Mouse (Mus musculus) midbrain, postnatal 0 days (tissue): ENCODE data around the gene Fam170b. TPM values are rescaled to one million over a fixed set of nuclear protein-coding genes. Genes with fewer than 3 reads are reported as not detected.
A peak's percentile ranks its signal among the peaks of the same experiment; 100 is the strongest.

Experiments
- ATAC-seq: fragments of 200-750 bp; cut with Nextera tagmentation; 2 replicates; pipeline ENCODE4 v1.8.0; 2017; ENCODE audit warnings: moderate number of reproducible peaks, mild to moderate bottlenecking, moderate TSS enrichment, moderate library complexity; ENCODE audit not compliant: low FRiP score
- DNase-seq: peaks from one replicate; pipeline ENCODE4 v3.0.0-alpha.2; 2015; ENCODE audit warnings: low spot score
- H3K27ac ChIP-seq: fragments of 300-500 bp; sonication (generic); 2 replicates; pipeline ENCODE4 v1.5.1; 2014; ENCODE audit warnings: low read depth, mild to moderate bottlenecking, low read length, mixed read lengths
- H3K27me3 ChIP-seq: fragments of 300-500 bp; sonication (generic); 2 replicates; pipeline ENCODE4 v1.6.1; 2014; ENCODE audit warnings: low read length, control low read depth, mixed read lengths; ENCODE audit not compliant: insufficient read depth
- H3K36me3 ChIP-seq: fragments of 300-500 bp; sonication (generic); 2 replicates; pipeline ENCODE4 v1.6.1; 2014; ENCODE audit warnings: low read length, control low read depth, mixed read lengths; ENCODE audit not compliant: insufficient read depth
- H3K4me1 ChIP-seq: fragments of 300-500 bp; sonication (generic); 2 replicates; pipeline ENCODE4 v1.6.1; 2014; ENCODE audit warnings: mild to moderate bottlenecking, control low read depth, antibody characterized with exemption, low read length, mixed read lengths; ENCODE audit not compliant: insufficient read depth
- H3K4me2 ChIP-seq: fragments of 300-500 bp; sonication (generic); 2 replicates; pipeline ENCODE4 v1.6.1; 2014; ENCODE audit warnings: low read depth, mild to moderate bottlenecking, low read length, mixed read lengths; ENCODE audit not compliant: poor library complexity, severe bottlenecking
- H3K4me3 ChIP-seq: fragments of 300-500 bp; sonication (generic); 2 replicates; pipeline ENCODE4 v1.5.1; 2014; ENCODE audit warnings: low read depth, mild to moderate bottlenecking, low read length, moderate library complexity
- H3K9ac ChIP-seq: fragments of 300-500 bp; sonication (generic); replicated peaks from 2 replicates; pipeline ENCODE4 v1.6.1; 2014; ENCODE audit warnings: mild to moderate bottlenecking, low read length, moderate library complexity, mixed read lengths; ENCODE audit not compliant: poor library complexity, severe bottlenecking
- H3K9me3 ChIP-seq: fragments of 300-500 bp; sonication (generic); 2 replicates; pipeline ENCODE4 v1.6.1; 2016; ENCODE audit warnings: low read length, control low read depth
- CTCF ChIP-seq: IDR thresholded peaks from 2 replicates; pipeline ENCODE4 v1.5.1; 2016; ENCODE audit warnings: antibody characterized with exemption, mild to moderate bottlenecking
- WGBS: fragments of 180-500 bp; shearing (Covaris S2); extraction: QIAGEN DNeasy Blood & Tissue Kit; methylation state at CpG from one replicate; pipeline ENCODE4 v1.1.7; 2014; 5-methylcytosine and 5-hydroxymethylcytosine counted together
- polyA plus RNA-seq: library from polyadenylated mRNA; unstranded; fragments of >200 nt; fragmentation: Nextera tagmentation; extraction: Ambion mirVana; gene quantifications from 2 replicates; pipeline ENCODE4 v1.2.1, GENCODE M21; 2015
- total RNA-seq: library from RNA; depleted of rRNA; stranded (reverse); fragments of >200 nt; gene quantifications from 2 replicates; pipeline ENCODE4 v1.2.3, GENCODE M21; 2014; rRNA removed

The Fam170b gene
- total RNA-seq (not detected in 2 replicates), polyA plus RNA-seq (not detected in 2 replicates)

DNA sequence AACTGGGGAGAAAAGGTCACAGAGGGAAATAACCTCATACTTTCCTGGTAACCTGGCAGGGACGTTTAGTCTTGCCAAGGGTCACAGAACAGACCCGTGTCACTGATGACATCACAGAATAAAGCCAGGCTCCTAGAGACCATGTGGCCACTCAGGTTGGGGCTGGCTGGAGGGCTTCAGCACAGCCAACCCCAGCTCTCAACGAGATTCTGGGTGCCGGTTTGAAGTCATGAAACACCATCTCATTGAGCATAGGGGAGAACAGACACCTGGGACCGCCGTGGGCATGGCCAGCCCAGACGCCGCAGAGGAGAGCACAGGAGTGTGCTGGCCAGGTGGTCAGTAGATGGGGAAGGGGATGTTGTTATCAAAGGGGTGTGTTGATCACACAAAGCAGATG lies at the start of gene Fam170b:
Gene Fam170b, plus strand, starts transcription at position 116 of the 400 bp plus-strand sequence.
- 80% methylated on average over 8 of the region's 8 CpGs for WGBS

DNA sequence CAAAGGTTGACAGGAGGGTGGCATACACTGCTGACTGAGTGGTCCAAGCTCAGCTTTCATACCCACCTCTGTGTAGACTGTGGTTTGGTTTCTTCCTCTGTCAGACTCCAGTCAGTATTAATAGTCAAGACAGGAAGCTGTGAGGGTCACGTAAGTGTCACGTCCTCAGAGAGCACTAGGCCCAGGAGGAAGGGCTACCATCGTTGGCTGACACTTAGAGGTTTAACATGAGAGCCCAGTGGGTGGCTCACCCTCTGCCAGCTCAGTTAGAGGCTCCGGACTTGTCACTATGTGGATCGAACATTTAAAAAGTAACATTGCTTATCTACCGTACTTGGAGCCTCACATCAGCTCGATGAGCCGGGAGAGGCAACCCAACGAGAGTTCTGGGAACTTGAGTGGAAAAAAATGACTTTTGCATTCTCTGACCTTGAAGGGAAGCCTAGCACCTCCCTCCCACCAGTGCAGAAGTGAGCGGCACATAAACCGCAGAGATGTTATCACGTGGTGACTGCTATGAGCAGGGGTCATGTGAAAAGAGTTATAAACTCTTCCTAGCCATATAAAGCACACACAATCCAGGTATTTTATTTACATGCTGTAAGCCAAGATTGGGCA lies 49.5 kb upstream of the Fam170b start:
- TF ChIP-seq CTCF: no peak
- ATAC-seq: no peak
- Histone ChIP-seq H3K4me1 (no peaks in the 10 kb centered on the region), H3K9me3 (no peaks in the 10 kb centered on the region), H3K27me3 (no peaks in the 10 kb centered on the region), H3K36me3 (no peaks in the 10 kb centered on the region), H3K27ac (no peak overlapping the region), H3K4me3 (no peak overlapping the region), H3K4me2 (no peak overlapping the region), H3K9ac (no peak overlapping the region)
- DNase-seq: no peak
- WGBS: 85% methylated on average over 12 of the region's 12 CpGs

More for the DNA sequence above, at the start of gene Fam170b:
- no peaks in the 10 kb centered on the region for H3K36me3 ChIP-seq
- H3K4me1 ChIP-seq: no peaks in the 10 kb centered on the region
- H3K4me2 ChIP-seq: no peak within 1 kb of the TSS
- no peaks in the 10 kb centered on the region for H3K27me3 ChIP-seq
- no peak for DNase-seq
- H3K4me3 ChIP-seq: no peak within 1 kb of the TSS
- ATAC-seq: no peak
- no peak for TF ChIP-seq CTCF
- H3K9ac ChIP-seq: no peak within 1 kb of the TSS
- no peaks in the 10 kb centered on the region for H3K9me3 ChIP-seq
- no peak within 1 kb of the TSS for H3K27ac ChIP-seq

DNA sequence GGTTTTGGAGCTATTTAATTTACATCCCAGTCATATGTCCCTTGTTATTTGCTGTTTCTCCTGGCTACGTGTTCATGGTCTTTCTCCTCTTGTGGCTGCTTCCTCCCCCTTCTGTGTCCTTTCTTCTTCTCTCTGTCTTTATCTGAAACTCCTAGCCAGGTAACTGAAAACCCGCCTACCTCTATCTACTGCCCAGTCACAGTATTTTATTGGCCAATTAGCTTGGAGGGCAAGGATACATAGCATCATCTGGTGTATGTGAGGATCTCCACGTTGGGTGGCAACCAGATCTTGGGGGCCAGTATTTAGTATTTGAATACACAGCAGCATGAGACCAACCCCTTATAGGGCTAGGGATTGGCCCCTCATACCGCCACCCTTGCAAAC lies 49.0 kb upstream of the Fam170b start:
- DNase-seq: no peak
- H3K36me3 ChIP-seq: no peaks in the 10 kb centered on the region
- no peaks in the 10 kb centered on the region for H3K4me1 ChIP-seq
- WGBS: 77% methylated on average over 4 of the region's 4 CpGs
- no peak overlapping the region for H3K27ac ChIP-seq
- no peaks in the 10 kb centered on the region for H3K27me3 ChIP-seq
- H3K4me2 ChIP-seq: no peak overlapping the region
- H3K9me3 ChIP-seq: no peaks in the 10 kb centered on the region
- no peak for ATAC-seq
- H3K9ac ChIP-seq: no peak overlapping the region
- H3K4me3 ChIP-seq: no peak overlapping the region
- no peak for TF ChIP-seq CTCF

DNA sequence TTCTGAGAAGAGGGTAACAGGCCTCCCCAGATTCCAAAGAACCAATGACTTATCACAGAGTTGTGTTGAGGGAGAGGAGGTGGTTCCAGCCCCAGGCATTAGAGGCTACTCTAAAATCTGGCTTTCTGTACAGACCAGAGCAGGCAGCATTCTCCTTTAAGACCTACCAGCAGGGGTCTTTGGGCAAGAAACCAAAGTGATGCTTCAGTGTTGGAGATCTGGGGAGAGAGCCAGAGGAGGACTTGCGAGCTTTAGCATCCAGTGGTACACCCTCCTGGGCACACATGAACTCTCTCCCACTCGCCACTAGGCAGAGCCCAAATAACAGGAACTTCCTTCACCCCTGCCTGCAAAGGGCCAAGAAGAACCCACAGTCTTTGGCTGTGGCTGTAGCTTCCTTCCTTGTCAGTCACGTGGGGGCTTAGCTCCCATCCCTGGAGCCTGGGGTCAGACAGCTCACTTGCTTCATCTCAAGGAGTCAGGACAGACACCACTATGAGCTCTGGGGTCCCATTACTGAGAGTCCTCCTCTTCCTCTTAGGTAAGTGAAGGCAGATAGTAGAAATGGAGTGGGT lies 48.1 kb upstream of the Fam170b start, which contains the start of gene Tmem273:
Gene Tmem273, plus strand, starts transcription at position 408 of the 575 bp plus-strand sequence.
- no peak within 1 kb of the TSS for H3K4me3 ChIP-seq
- peak; percentile 24 for DNase-seq
- H3K4me1 ChIP-seq: no peaks in the 10 kb centered on the region
- 70% methylated on average over 3 of the region's 3 CpGs for WGBS
- no peak within 1 kb of the TSS for H3K9ac ChIP-seq
- TF ChIP-seq CTCF: no peak
- no peaks in the 10 kb centered on the region for H3K9me3 ChIP-seq
- H3K36me3 ChIP-seq: no peaks in the 10 kb centered on the region
- no peaks in the 10 kb centered on the region for H3K27me3 ChIP-seq
- H3K4me2 ChIP-seq: no peak within 1 kb of the TSS
- ATAC-seq: no peak
- no peak within 1 kb of the TSS for H3K27ac ChIP-seq

DNA sequence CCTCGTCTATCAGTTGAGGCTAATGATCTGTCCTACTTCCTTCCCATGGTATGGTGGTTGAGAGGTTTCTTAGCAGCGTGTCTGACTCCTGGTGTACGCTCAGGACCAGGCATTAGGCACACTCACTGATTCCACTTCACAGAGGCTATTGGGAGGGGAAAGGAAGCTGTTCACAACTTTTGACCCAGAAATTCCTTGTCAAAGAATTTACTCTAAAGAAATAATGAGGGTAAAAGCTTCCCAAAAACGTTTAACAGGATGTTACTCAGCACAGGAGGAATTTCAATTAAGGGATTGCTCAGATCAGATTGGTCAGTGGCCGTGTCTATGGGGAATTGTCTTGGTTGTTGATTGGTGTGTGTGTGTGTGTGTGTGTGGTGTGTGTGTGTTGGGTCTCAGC lies 46.1 kb upstream of the Fam170b start:
- H3K4me2 ChIP-seq: no peak overlapping the region
- no peak for ATAC-seq
- H3K9ac ChIP-seq: no peak overlapping the region
- no peaks in the 10 kb centered on the region for H3K4me1 ChIP-seq
- no peaks in the 10 kb centered on the region for H3K9me3 ChIP-seq
- H3K27me3 ChIP-seq: no peaks in the 10 kb centered on the region
- DNase-seq: no peak
- no peak overlapping the region for H3K4me3 ChIP-seq
- 68% methylated on average over 5 of the region's 5 CpGs for WGBS
- TF ChIP-seq CTCF: no peak
- H3K36me3 ChIP-seq: no peaks in the 10 kb centered on the region
- no peak overlapping the region for H3K27ac ChIP-seq

DNA sequence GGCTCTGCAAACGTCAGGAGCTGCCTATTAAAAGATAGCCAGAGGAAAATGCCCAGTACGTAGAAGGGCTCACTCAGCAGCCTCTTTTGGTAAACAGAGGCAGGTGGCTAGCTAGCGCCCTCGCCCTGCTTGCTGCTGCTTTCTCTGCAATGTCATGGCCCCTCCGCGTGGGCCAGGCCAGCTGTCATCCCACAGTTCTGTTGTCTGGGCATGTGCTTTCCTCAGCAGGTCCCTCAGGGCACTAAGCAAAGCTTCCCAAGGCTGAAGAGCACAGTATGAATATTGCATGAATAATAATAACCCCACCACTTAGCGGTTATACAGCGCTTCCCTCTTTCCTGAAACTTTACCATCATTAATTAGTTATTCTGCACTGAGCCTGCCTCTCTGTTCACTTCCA lies 37.4 kb upstream of the Fam170b start:
- no peak for TF ChIP-seq CTCF
- DNase-seq: no peak

More for the DNA sequence above, 37.4 kb upstream of the Fam170b start:
- no peaks in the 10 kb centered on the region for H3K27me3 ChIP-seq
- H3K36me3 ChIP-seq: no peaks in the 10 kb centered on the region
- no peak for ATAC-seq
- no peak overlapping the region for H3K4me2 ChIP-seq
- no peak overlapping the region for H3K4me3 ChIP-seq
- WGBS: 46% methylated on average over 8 of the region's 8 CpGs
- H3K9ac ChIP-seq: no peak overlapping the region
- H3K4me1 ChIP-seq: 0 out of 2 replicates have a peak, but pooled peaks cover 2% of the 10 kb centered on the region
- H3K9me3 ChIP-seq: no peaks in the 10 kb centered on the region
- no peak overlapping the region for H3K27ac ChIP-seq
